Mouse (Mus musculus) lung, embryonic 16.5 days (tissue): ENCODE measurements at regions not wholly inside any gene's neighbourhood (a gene's known extent, or its start where the extent isn't known, plus 50 kb on each side); places are given as distances from the start of the nearest gene placed in this dataset.
A peak's percentile ranks its signal among the peaks of the same experiment; 100 is the strongest.

Source experiments
- ATAC-seq: fragments of 200-750 bp; cut with Nextera tagmentation; 2 replicates; pipeline ENCODE4 v1.8.0; 2017; ENCODE audit warnings: low read depth, mild to moderate bottlenecking, moderate library complexity
- H3K27ac ChIP-seq: fragments of 300-500 bp; sonication (generic); 2 replicates; pipeline ENCODE4 v1.5.1; 2014; ENCODE audit warnings: mild to moderate bottlenecking, control low read depth, low read length
- H3K27me3 ChIP-seq: fragments of 300-500 bp; sonication (generic); 2 replicates; pipeline ENCODE4 v1.6.1; 2014; ENCODE audit warnings: low read depth, low read length, mixed read lengths; ENCODE audit not compliant: control insufficient read depth, insufficient read depth
- H3K36me3 ChIP-seq: fragments of 300-500 bp; sonication (generic); 2 replicates; pipeline ENCODE4 v1.6.1; 2014; ENCODE audit warnings: low read length; ENCODE audit not compliant: control insufficient read depth, insufficient read depth
- H3K4me1 ChIP-seq: fragments of 300-500 bp; sonication (generic); replicated peaks from 2 replicates; pipeline ENCODE4 v1.6.1; 2014; ENCODE audit warnings: low read length, mixed read lengths; ENCODE audit not compliant: control insufficient read depth, insufficient read depth
- H3K4me2 ChIP-seq: fragments of 300-500 bp; sonication (generic); 2 replicates; pipeline ENCODE4 v1.6.1; 2014; ENCODE audit warnings: low read depth, low read length, control low read depth
- H3K4me3 ChIP-seq: fragments of 300-500 bp; sonication (generic); 2 replicates; pipeline ENCODE4 v1.5.1; 2014; ENCODE audit warnings: mild to moderate bottlenecking, low read length, control low read depth
- H3K9ac ChIP-seq: fragments of 300-500 bp; sonication (generic); 2 replicates; pipeline ENCODE4 v1.6.1; 2014; ENCODE audit warnings: low read length, control low read depth
- H3K9me3 ChIP-seq: fragments of 300-500 bp; sonication (generic); 2 replicates; pipeline ENCODE4 v1.6.1; 2016; ENCODE audit warnings: low read length; ENCODE audit not compliant: control insufficient read depth
- WGBS: fragments of 180-500 bp; shearing (Covaris S2); extraction: QIAGEN DNeasy Blood & Tissue Kit; methylation state at CpG from one replicate; pipeline ENCODE4 v1.1.7; 2014; 5-methylcytosine and 5-hydroxymethylcytosine counted together

DNA sequence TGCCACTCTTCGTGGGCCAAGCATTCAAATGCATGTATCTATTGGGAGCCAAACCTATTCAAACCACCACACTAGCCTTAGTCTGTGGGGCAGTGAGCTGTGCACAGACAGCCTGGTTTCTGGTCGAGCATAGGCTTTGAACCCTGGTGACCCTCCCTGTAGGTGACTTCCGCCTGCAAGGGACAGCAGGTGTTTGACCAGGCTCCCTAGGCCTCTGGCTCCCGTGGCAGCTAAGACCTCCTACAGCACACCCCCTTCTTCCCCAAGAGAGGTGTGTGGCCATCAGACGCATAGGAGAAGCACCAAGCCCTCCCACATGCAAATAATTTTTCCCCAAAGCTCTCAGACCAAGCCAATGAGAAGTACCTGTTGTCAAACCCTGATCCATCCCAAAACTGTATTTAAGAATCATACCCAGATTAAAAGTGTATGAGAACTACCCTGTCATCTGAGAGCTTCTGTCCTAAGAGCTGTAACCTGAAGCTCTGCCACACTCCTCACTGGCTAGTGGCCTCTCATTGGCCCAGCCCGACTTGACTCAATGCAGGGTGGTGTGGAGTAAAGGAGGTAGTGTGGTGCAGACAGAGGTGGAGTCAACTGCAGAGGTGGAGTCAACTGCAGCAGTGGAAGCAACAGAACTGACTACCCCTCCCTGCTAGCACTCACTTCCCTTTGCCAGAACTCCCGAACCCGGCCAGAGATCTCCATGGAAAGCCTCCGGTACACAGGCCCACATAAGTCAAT is 82.5 kb upstream of the Usp38 start:
- Histone ChIP-seq H3K4me2 (no peak overlapping the region), H3K4me1 (no peaks in the 10 kb centered on the region), H3K9ac (no peak overlapping the region), H3K4me3 (no peak overlapping the region), H3K36me3 (no peaks in the 10 kb centered on the region), H3K27me3 (no peaks in the 10 kb centered on the region), H3K9me3 (no peaks in the 10 kb centered on the region), H3K27ac (no peak overlapping the region)
- WGBS = 31% methylated on average over 9 of the region's 9 CpGs
- ATAC-seq = peak; percentile 88

DNA sequence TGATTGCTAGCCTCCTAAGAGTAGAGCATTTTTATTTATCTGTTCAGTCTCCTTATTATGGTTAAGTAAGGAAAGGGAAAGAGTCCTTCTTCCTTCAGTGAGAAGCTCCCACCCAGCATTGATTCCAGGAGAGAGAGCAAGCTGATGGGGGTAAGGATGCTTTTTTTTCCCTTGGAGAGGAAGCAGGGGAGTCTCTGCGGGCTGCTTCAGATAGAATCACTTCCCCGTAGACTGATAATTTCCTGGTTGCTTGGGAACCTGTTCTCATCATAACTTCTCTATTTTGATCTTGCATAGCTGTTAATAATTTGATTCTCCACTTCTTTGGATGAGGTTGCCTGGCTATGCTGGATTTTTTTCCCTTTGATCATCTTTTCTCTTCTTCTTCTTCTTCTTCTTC is 80.5 kb upstream of the Usp38 start:
- H3K9ac ChIP-seq = no peak overlapping the region
- H3K4me2 ChIP-seq = no peak overlapping the region
- H3K9me3 ChIP-seq = no peaks in the 10 kb centered on the region
- H3K4me1 ChIP-seq = no peaks in the 10 kb centered on the region
- H3K4me3 ChIP-seq = no peak overlapping the region
- 61% methylated on average over 2 of the region's 2 CpGs for WGBS
- no peaks in the 10 kb centered on the region for H3K36me3 ChIP-seq
- no peak for ATAC-seq
- H3K27me3 ChIP-seq = no peaks in the 10 kb centered on the region
- H3K27ac ChIP-seq = no peak overlapping the region

DNA sequence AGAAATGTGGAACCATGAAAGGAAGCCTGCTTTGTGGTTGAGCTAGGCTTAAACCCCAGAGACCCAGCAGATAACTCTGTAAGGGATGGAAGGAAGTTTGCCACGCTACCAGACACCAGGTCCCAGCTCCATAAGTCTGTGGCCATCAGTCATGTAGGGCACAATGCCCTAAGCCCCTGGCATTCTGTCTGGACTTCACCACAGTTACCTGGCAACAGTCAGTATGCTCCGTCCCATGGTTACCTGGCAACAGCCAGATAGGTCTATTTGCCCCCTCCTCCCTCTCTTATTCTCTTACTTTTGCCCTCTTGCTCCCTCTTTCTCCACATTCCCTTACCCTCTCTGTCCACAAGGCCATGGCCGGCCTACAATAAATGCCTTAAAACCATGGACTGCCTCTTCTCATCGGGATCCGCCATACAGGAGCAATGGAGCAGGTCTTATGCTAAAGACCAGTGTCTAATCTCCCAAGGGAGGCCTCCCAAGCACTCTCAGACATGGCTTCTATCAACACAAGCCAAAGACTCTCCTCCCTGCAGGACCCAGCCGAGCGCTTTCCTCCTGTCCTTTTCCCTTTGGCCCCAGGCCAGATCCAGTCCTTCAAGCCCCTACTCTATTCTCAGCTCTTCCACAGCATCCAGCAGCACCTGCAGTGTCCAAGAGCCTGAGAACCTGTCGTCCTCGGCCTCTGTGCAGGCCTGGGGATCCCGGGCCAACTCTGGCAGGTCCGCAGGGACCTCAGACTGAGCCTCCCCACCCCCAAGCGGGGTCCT is 66.3 kb upstream of the Usp38 start:
- Histone ChIP-seq H3K27ac (no peak overlapping the region), H3K4me3 (no peak overlapping the region), H3K36me3 (no peaks in the 10 kb centered on the region), H3K9me3 (no peaks in the 10 kb centered on the region; the same call in 1 of the 2 replicates), H3K4me2 (no peak overlapping the region), H3K9ac (no peak overlapping the region), H3K27me3 (no peaks in the 10 kb centered on the region), H3K4me1 (no peaks in the 10 kb centered on the region)
- peak; percentile 26; the same call in 1 of the 2 replicates for ATAC-seq
- WGBS = 64% methylated on average over 12 of the region's 12 CpGs

DNA sequence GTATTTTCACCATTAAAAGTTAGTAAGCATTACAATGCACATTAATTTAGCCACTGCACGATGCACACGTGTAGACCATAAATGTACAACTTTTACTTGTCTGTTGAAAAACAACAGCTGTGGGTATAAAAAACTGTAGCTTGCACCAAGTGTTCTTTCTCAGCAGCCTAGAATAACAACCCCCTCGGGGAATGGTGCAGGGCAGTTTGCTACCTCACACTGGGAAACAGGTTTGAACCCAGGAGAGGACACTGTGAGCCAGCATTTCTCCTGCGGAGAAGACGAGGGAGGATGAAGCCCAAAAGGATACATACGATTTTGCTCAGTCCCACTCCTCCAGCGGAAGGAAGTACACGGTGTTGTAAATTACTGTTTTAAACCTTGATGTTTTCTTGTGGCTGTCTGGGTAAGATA is 65.2 kb upstream of the Usp38 start:
- ATAC-seq = peak; percentile 38; the same call in 1 of the 2 replicates
- Histone ChIP-seq H3K9me3 (no peaks in the 10 kb centered on the region), H3K27me3 (no peaks in the 10 kb centered on the region), H3K4me1 (no peaks in the 10 kb centered on the region), H3K4me2 (no peak overlapping the region), H3K4me3 (no peak overlapping the region), H3K27ac (no peak overlapping the region), H3K9ac (no peak overlapping the region), H3K36me3 (no peaks in the 10 kb centered on the region)
- WGBS = 62% methylated on average over 8 of the region's 8 CpGs

DNA sequence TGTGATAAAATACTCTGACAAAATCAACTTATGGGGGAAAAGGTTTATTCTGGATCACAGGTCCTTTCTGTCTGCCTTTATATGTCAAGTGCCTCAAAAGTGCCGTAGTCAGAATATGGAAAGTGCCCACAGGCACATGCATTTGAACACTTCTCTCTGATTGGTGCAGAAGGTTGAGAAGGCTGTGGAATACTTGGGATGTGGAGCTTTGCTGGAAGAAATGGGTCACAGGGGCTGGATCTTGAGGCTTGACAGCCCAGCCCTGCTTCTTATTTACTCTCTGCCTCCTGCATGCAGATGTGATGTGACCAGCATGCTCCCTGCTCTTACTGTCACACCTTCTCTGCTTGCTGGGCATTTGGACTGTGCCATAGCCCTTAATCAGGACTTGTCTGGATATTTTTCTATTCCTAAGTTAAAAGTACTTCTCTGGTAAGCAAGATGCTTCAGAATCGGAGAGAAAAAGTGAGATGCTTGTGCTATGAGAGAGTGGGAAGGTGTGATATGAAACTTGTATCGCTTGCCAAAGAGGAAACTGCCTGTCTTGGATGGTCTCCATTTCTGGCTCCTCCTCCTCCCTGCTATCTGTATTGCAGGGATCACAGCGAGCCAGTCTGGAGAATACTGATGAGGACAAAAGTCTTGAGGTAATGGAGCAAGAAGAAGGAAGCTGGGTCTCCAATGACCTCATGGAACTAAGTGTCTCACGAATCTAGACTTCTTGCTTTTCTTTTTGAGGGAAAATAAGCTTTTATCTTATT is 54.5 kb upstream of the Usp38 start:
- no peaks in the 10 kb centered on the region for H3K36me3 ChIP-seq

DNA sequence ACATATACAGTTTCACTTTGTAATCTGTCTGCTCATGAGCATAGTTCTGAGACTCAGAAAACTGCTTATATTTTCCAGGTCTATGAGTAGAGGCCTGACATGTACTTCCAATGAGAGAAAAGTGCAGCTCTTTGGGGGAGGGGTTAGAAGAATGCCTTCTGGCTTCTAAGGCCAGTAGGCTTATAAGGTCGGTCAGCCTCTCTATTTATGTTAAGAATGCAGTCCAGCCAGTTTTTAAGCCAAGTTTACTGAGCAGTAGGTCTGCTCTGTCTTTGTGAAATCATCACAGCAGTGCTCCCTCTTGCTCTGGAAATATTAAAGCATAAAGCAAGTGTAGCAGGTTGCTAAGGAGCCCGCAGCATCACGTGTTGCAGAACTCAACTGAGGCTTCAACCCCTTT is 53.8 kb upstream of the Usp38 start:
- 40% methylated on average over 3 of the region's 3 CpGs for WGBS
- no peak overlapping the region for H3K9ac ChIP-seq
- H3K4me2 ChIP-seq = no peak overlapping the region
- no peaks in the 10 kb centered on the region for H3K36me3 ChIP-seq
- H3K4me1 ChIP-seq = peaks cover 6% of the 10 kb centered on the region
- no peaks in the 10 kb centered on the region for H3K27me3 ChIP-seq
- peak overlapping the region; percentile 49; the same call in 1 of the 2 replicates for H3K27ac ChIP-seq
- ATAC-seq = peak; percentile 92
- no peak overlapping the region for H3K4me3 ChIP-seq
- no peaks in the 10 kb centered on the region for H3K9me3 ChIP-seq

More for the DNA sequence above, 54.5 kb upstream of the Usp38 start:
- H3K4me3 ChIP-seq = no peak overlapping the region
- H3K4me2 ChIP-seq = no peak overlapping the region
- ATAC-seq = peak; percentile 69; the same call in 1 of the 2 replicates
- H3K27me3 ChIP-seq = no peaks in the 10 kb centered on the region
- no peaks in the 10 kb centered on the region for H3K9me3 ChIP-seq
- WGBS = 43% methylated on average over 5 of the region's 5 CpGs
- no peak overlapping the region for H3K9ac ChIP-seq
- peaks cover 6% of the 10 kb centered on the region for H3K4me1 ChIP-seq
- peak overlapping the region; percentile 39 for H3K27ac ChIP-seq

DNA sequence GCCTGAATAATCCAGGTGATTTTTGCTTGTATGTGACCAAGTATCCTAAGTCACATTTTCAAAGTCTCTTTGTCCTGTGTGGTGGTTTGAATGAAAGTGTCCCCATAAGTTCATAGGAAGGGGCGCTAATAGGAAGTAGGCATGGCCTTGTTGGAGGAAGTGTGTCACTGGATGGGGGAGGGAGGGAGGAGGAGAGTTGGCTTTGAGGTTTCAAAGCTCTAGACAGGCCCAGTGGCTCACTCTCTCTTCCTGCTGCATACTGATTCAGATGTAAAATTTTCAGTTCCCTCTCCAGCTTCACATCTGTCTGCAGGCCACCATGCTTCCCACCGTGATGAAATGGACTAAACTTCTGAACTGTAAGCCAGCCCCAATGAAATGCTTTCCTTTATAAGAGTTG is 52.0 kb upstream of the Usp38 start:
- Histone ChIP-seq H3K27me3 (no peaks in the 10 kb centered on the region), H3K9ac (no peak overlapping the region), H3K9me3 (no peaks in the 10 kb centered on the region), H3K27ac (no peak overlapping the region), H3K4me2 (no peak overlapping the region), H3K4me3 (no peak overlapping the region), H3K36me3 (no peaks in the 10 kb centered on the region), H3K4me1 (peaks cover 7% of the 10 kb centered on the region)
- ATAC-seq = no peak
- WGBS = 81% methylated on average over 2 of the region's 2 CpGs
